Mouse (Mus musculus) heart, adult 2 months (tissue): ENCODE results near the gene Smim22.

Source experiments
- CTCF ChIP-seq: fragments of 200-600 bp; IDR thresholded peaks from 2 replicates; pipeline ENCODE4 v1.8.1; 2022; ENCODE audit warnings: antibody characterized with exemption, mild to moderate bottlenecking, moderate library complexity
- EP300 ChIP-seq: fragments of 200-500 bp; IDR thresholded peaks from 2 replicates; pipeline ENCODE4 v1.6.1; 2011; ENCODE audit warnings: low read depth, low read length, control low read depth; ENCODE audit not compliant: insufficient read depth

GRCm38 (mm10) chr16:5050251-5051110 is 43.4 kb downstream of the Smim22 start:
- peak; percentile 39 for TF ChIP-seq CTCF
- no peak for TF ChIP-seq EP300
